Mouse (Mus musculus): ENCODE measurements around the gene Psmd3. TPM values are rescaled to one million over a fixed set of nuclear protein-coding genes. Genes with fewer than 3 reads are reported as not detected.

Gene Psmd3
- polyA plus RNA-seq, 1 experiment from 2014 or later: 166 TPM

- 79% methylated on average over 14 of the region's 14 CpGs for WGBS
- no peak for ATAC-seq (replicated peaks; ENCODE audit: extremely low read depth, insufficient read depth, low FRiP score)
- Histone ChIP-seq H3K4me1 (ENCODE audit: control insufficient read depth, insufficient read depth, low read length) (peaks cover 3% of the 10 kb centered on the region), H3K9me3 (replicated peaks; ENCODE audit: control insufficient read depth, low read length) (no peaks in the 10 kb centered on the region), H3K4me2 (ENCODE audit: low read depth, low read length) (no peak overlapping the region), H3K27me3 (ENCODE audit: control insufficient read depth, insufficient read depth, low read length) (no peaks in the 10 kb centered on the region), H3K27ac (ENCODE audit: low read length) (no peak overlapping the region), H3K36me3 (ENCODE audit: control insufficient read depth, insufficient read depth) (peaks cover 26% of the 10 kb centered on the region), H3K4me3 (ENCODE audit: low read length) (no peak overlapping the region), H3K9ac (ENCODE audit: low read length) (no peak overlapping the region)
These were observed 14.3 kb downstream of the Psmd3 start for GRCm38 (mm10) chr11:98696454-98697216.

GRCm38 (mm10) chr11:98697225-98697624 lies 14.9 kb downstream of the Psmd3 start:
- Histone ChIP-seq H3K4me3 (ENCODE audit: low read length) (no peak overlapping the region), H3K27ac (ENCODE audit: low read length) (no peak overlapping the region), H3K9ac (ENCODE audit: low read length) (no peak overlapping the region), H3K27me3 (ENCODE audit: control insufficient read depth, insufficient read depth, low read length) (no peaks in the 10 kb centered on the region), H3K4me2 (ENCODE audit: low read depth, low read length) (no peak overlapping the region), H3K4me1 (ENCODE audit: control insufficient read depth, insufficient read depth, low read length) (peaks cover 3% of the 10 kb centered on the region), H3K9me3 (replicated peaks; ENCODE audit: control insufficient read depth, low read length) (no peaks in the 10 kb centered on the region), H3K36me3 (ENCODE audit: control insufficient read depth, insufficient read depth) (peaks cover 22% of the 10 kb centered on the region)
- no peak for ATAC-seq (replicated peaks; ENCODE audit: extremely low read depth, insufficient read depth, low FRiP score)
- 88% methylated on average over 12 of the region's 12 CpGs for WGBS

GRCm38 (mm10) chr11:98698849-98699640 lies 16.7 kb downstream of the Psmd3 start:
- Histone ChIP-seq H3K9ac (ENCODE audit: low read length) (no peak overlapping the region), H3K4me1 (ENCODE audit: control insufficient read depth, insufficient read depth, low read length) (peaks cover 3% of the 10 kb centered on the region), H3K27ac (ENCODE audit: low read length) (no peak overlapping the region), H3K27me3 (ENCODE audit: control insufficient read depth, insufficient read depth, low read length) (no peaks in the 10 kb centered on the region), H3K4me2 (ENCODE audit: low read depth, low read length) (no peak overlapping the region), H3K4me3 (ENCODE audit: low read length) (no peak overlapping the region), H3K9me3 (replicated peaks; ENCODE audit: control insufficient read depth, low read length) (no peaks in the 10 kb centered on the region), H3K36me3 (ENCODE audit: control insufficient read depth, insufficient read depth) (peaks cover 9% of the 10 kb centered on the region)
- 82% methylated on average over 16 of the region's 16 CpGs for WGBS
- no peak for ATAC-seq (replicated peaks; ENCODE audit: extremely low read depth, insufficient read depth, low FRiP score)

GRCm38 (mm10) chr11:98699911-98700310 lies 17.6 kb downstream of the Psmd3 start:
- 25% methylated on average over 4 of the region's 4 CpGs for WGBS
- no peak for ATAC-seq (replicated peaks; ENCODE audit: extremely low read depth, insufficient read depth, low FRiP score)
- H3K27me3 ChIP-seq (ENCODE audit: control insufficient read depth, insufficient read depth, low read length): no peaks in the 10 kb centered on the region
- H3K4me3 ChIP-seq (ENCODE audit: low read length): no peak overlapping the region
- H3K36me3 ChIP-seq (ENCODE audit: control insufficient read depth, insufficient read depth): peaks cover 11% of the 10 kb centered on the region
- H3K9ac ChIP-seq (ENCODE audit: low read length): no peak overlapping the region
- H3K4me1 ChIP-seq (ENCODE audit: control insufficient read depth, insufficient read depth, low read length): peaks cover 3% of the 10 kb centered on the region
- no peak overlapping the region for H3K27ac ChIP-seq (ENCODE audit: low read length)
- no peaks in the 10 kb centered on the region for H3K9me3 ChIP-seq (replicated peaks; ENCODE audit: control insufficient read depth, low read length)
- no peak overlapping the region for H3K4me2 ChIP-seq (ENCODE audit: low read depth, low read length)

GRCm38 (mm10) chr11:98701213-98701670 lies 18.9 kb downstream of the Psmd3 start, which contains the start of gene Csf3:
Gene Csf3, plus strand, starts transcription at chr11:98701263.
- no peak within 1 kb of the TSS for H3K9ac ChIP-seq (ENCODE audit: low read length)

GRCm38 (mm10) chr11:98702323-98702722 lies 20.0 kb downstream of the Psmd3 start:
- Histone ChIP-seq H3K9me3 (replicated peaks; ENCODE audit: control insufficient read depth, low read length) (no peaks in the 10 kb centered on the region), H3K4me2 (ENCODE audit: low read depth, low read length) (no peak overlapping the region), H3K27ac (ENCODE audit: low read length) (no peak overlapping the region), H3K4me3 (ENCODE audit: low read length) (no peak overlapping the region), H3K4me1 (ENCODE audit: control insufficient read depth, insufficient read depth, low read length) (peaks cover 5% of the 10 kb centered on the region; the same call in 1 of the 2 replicates), H3K27me3 (ENCODE audit: control insufficient read depth, insufficient read depth, low read length) (no peaks in the 10 kb centered on the region), H3K36me3 (ENCODE audit: control insufficient read depth, insufficient read depth) (peaks cover 18% of the 10 kb centered on the region), H3K9ac (ENCODE audit: low read length) (no peak overlapping the region)
- WGBS: 63% methylated on average over 5 of the region's 5 CpGs
- no peak for ATAC-seq (replicated peaks; ENCODE audit: extremely low read depth, insufficient read depth, low FRiP score)

More at GRCm38 (mm10) chr11:98701213-98701670, 18.9 kb downstream of the Psmd3 start, which contains the start of gene Csf3:
- H3K9me3 ChIP-seq (replicated peaks; ENCODE audit: control insufficient read depth, low read length): no peaks in the 10 kb centered on the region
- H3K27ac ChIP-seq (ENCODE audit: low read length): no peak within 1 kb of the TSS
- WGBS: 54% methylated on average over 10 of the region's 10 CpGs
- H3K4me1 ChIP-seq (ENCODE audit: control insufficient read depth, insufficient read depth, low read length): peaks cover 3% of the 10 kb centered on the region; the same call in 1 of the 2 replicates
- no peak within 1 kb of the TSS for H3K4me3 ChIP-seq (ENCODE audit: low read length)
- no peak within 1 kb of the TSS for H3K4me2 ChIP-seq (ENCODE audit: low read depth, low read length)
- ATAC-seq (replicated peaks; ENCODE audit: extremely low read depth, insufficient read depth, low FRiP score): no peak
- no peaks in the 10 kb centered on the region for H3K27me3 ChIP-seq (ENCODE audit: control insufficient read depth, insufficient read depth, low read length)
- peaks cover 15% of the 10 kb centered on the region for H3K36me3 ChIP-seq (ENCODE audit: control insufficient read depth, insufficient read depth)

- 89% methylated on average over 10 of the region's 10 CpGs for WGBS
- Histone ChIP-seq H3K27ac (ENCODE audit: low read length) (no peak overlapping the region), H3K9me3 (replicated peaks; ENCODE audit: control insufficient read depth, low read length) (no peaks in the 10 kb centered on the region), H3K27me3 (ENCODE audit: control insufficient read depth, insufficient read depth, low read length) (no peaks in the 10 kb centered on the region), H3K36me3 (ENCODE audit: control insufficient read depth, insufficient read depth) (peaks cover 21% of the 10 kb centered on the region), H3K4me1 (ENCODE audit: control insufficient read depth, insufficient read depth, low read length) (peaks cover 28% of the 10 kb centered on the region), H3K4me2 (ENCODE audit: low read depth, low read length) (no peak overlapping the region), H3K9ac (ENCODE audit: low read length) (no peak overlapping the region), H3K4me3 (ENCODE audit: low read length) (no peak overlapping the region)
- no peak for ATAC-seq (replicated peaks; ENCODE audit: extremely low read depth, insufficient read depth, low FRiP score)
These were observed 22.7 kb downstream of the Psmd3 start for GRCm38 (mm10) chr11:98705021-98705420.

GRCm38 (mm10) chr11:98707401-98708281 lies 25.3 kb downstream of the Psmd3 start:
- 70% methylated on average over 22 of the region's 22 CpGs for WGBS
- peak; percentile 50; the same call in 1 of the 2 replicates for ATAC-seq (replicated peaks; ENCODE audit: extremely low read depth, insufficient read depth, low FRiP score)
- no peak overlapping the region for H3K9ac ChIP-seq (ENCODE audit: low read length)

More at GRCm38 (mm10) chr11:98707401-98708281, 25.3 kb downstream of the Psmd3 start:
- H3K36me3 ChIP-seq (ENCODE audit: control insufficient read depth, insufficient read depth): peaks cover 25% of the 10 kb centered on the region
- H3K27ac ChIP-seq (ENCODE audit: low read length): peak overlapping the region; percentile 82
- H3K4me3 ChIP-seq (ENCODE audit: low read length): no peak overlapping the region
- H3K27me3 ChIP-seq (ENCODE audit: control insufficient read depth, insufficient read depth, low read length): no peaks in the 10 kb centered on the region
- H3K9me3 ChIP-seq (replicated peaks; ENCODE audit: control insufficient read depth, low read length): no peaks in the 10 kb centered on the region
- H3K4me2 ChIP-seq (ENCODE audit: low read depth, low read length): peak overlapping the region; percentile 3; the same call in 1 of the 2 replicates
- H3K4me1 ChIP-seq (ENCODE audit: control insufficient read depth, insufficient read depth, low read length): peaks cover 37% of the 10 kb centered on the region
